Mouse (Mus musculus): ENCODE data around the gene Vamp5.

Gene Vamp5

GRCm38 (mm10) chr6:72380131-72380770, at the start of gene Vamp5:
Vamp5 (minus strand) TSS chr6:72380468.
- DNase-seq (ENCODE audit: low spot score in 2 of 2), result peak; percentile 83 to 89

DNA sequence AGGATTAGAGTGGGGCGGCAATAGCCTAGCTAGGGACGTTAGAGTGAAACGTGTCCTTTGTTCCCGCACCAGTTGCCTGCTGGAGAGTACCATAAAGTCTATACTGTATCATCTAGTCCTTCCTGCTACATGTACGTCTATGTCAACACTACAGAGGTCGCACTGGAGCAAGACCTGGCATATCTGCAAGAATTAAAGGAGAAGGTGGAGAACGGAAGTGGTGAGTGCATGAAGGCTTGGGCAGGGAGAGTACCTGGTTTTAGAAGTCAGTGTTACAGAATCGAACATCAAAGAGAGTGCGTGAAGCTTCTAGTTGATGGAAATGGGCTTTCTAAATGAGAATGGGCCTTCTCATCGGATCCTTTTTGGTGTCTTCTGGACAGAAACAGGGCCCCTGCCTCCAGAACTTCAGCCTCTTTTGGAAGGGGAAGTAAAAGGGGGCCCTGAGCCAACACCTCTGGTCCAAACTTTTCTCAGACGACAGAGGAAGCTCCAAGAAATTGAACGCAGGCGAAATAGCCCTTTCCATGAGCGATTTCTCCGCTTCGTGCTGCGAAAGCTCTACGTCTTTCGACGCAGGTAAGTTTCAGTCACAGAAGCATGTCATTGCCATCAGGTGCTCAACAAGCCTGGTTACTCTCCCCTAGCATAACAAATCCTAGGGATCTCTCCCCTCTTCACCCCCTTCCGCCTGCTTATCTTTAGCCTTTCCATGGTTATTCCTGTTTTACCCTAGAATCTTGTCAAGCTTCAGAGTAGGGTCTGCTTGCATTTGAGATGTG, 49.0 kb upstream of the Vamp5 start:
- DNase-seq (ENCODE audit: low spot score in 2 of 2), result no peak

DNA sequence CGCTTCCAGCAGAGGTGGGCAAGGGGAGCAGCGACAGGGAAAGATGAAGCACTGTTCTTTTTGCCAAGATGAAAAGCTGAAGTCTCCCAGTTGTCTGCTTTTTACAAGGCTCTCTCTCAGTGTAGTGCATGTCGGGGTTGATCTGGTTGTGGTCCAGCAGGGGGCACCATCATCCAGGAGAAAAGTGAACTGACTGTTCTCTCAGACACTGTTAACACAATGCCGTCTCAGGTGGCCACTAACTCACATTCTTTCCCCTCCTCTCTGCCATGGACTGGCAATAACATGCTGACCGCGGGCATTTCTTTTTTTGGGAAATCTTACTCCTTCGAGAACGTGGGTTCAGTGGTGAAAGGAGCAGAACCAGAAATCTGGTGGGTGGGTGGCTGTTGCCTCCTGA, 47.8 kb upstream of the Vamp5 start:
- peak; percentile 53 to 82 for DNase-seq (ENCODE audit: low spot score in 2 of 2)

DNA sequence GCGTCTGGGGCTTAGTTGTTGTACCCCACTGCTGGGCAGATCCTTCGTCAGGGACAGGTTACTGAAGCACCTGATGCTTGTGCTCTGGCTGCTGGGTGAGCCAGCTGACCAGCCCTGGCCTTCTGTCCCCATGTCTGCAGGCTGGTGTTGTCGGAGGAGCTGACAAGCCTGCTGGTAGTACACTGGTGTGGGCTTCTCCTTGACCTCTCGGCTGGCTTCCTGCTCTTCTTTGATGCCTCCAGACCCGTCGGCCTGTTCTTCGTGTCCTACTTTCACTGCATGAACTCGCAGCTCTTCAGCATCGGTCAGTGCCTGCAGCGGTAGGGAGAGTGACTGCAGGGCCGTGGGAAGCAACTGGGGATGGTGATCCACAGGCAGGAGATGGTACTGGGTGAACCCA, 45.4 kb upstream of the Vamp5 start:
- DNase-seq (ENCODE audit: low spot score in 2 of 2), result no peak

DNA sequence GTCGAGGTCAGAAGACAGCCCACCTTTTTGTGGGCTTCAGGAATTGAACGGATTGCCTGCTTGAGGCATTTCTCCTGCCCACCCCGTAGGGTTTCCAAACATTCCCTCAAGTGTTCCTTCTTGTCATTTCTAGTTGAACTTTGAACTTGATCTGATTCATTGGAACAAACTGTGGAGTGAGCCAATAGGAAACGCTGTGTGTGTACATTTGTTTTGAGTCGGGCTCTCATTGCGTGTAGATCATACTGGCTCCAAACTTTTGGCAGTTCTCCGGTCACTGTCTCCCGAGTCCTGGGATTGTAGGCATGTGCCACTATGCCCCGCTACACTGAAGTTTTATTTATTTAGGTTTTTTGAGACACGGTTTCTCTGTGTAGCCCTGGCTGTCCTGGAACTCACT, 40.6 kb upstream of the Vamp5 start:
- no peak for DNase-seq (ENCODE audit: low spot score in 2 of 2)

GRCm38 (mm10) chr6:72419806-72420205, 39.5 kb upstream of the Vamp5 start:
- no peak for DNase-seq (ENCODE audit: low spot score in 2 of 2)

- DNase-seq (ENCODE audit: low spot score in 2 of 2), result no peak
Observed at GRCm38 (mm10) chr6:72418279-72418678, 38.0 kb upstream of the Vamp5 start.

DNA sequence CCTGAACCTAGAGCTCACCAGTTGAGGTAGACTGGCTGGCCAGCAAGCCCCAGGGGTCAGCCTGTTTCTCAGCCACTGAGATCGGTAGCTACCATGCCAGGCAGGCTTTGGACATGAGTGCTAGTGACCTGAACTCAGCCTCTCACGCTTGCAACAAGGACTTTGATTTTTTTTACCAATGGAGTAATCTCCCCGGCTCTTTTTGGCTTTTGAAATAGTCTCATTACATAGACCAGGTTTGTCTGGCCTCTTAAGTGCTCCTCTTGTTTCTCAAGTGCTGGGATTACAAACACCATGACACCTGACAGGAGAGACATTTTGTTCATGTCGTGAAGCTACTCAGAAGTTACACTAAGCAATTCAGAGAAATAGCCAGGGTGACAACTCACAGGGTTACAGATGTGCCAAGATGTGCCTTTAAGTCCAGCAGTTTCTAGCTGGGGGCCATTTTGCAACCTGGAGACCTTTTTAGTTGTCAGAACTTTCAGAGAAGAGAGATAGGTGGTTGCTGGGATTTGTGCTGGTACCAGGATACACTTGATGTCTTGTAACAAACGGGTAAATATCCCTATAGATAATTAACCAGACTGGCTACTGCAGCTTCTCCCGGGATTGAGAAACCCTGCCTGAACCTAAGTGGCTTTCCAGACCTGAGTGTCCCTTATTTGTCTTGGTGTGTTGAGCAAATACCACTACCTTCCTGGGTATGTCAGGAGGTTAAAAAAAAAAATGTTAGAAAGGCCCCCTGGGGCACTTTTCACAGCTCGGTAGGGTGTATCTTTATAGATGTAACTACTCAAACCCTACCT, 35.9 kb upstream of the Vamp5 start:
- DNase-seq (ENCODE audit: low spot score in 2 of 2), result no peak

- DNase-seq (ENCODE audit: low spot score in 2 of 2), result no peak
Observed at GRCm38 (mm10) chr6:72415181-72415580, 34.9 kb upstream of the Vamp5 start.

DNA sequence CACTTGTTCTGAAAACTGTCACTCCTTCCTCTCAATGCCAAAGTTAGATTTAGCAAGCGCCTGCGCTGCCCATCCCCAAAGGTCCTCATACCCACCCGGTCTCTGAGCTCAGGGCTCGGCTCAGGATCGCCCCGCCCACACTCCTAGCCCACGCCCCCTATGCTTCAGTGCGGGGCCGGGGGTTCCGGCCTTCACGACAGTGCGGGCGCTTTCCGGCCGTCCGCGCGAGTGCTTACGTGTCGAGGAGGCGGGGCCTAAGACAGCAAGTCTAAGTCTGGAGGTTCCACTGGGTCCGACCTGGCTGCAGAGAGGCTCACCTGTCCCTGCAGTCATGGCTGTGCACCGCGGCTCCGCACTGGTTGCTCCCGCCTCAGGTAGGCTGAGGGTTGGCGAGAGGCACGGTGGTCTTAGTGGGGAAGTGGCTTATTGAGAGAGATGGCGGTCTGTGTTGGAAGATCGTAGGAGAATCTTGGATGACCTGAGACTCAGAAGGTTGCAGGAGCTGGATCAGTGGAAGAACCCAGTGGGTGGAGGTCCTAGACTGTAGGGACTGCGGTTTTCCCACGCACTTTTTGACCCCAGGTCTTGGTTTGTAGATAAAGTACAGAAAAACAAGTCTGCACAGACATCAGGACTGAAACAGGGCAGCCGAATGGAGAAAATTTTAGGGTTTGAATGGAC, 33.9 kb upstream of the Vamp5 start, which contains the start of gene Ggcx:
Gene Ggcx, plus strand, starts transcription at position 233 of the 681 bp plus-strand sequence.
- peak; percentile 91 to 94 for DNase-seq (ENCODE audit: low spot score in 2 of 2)

- no peak for DNase-seq (ENCODE audit: low spot score in 2 of 2)
Observed at GRCm38 (mm10) chr6:72410518-72410917, 30.2 kb upstream of the Vamp5 start.

DNA sequence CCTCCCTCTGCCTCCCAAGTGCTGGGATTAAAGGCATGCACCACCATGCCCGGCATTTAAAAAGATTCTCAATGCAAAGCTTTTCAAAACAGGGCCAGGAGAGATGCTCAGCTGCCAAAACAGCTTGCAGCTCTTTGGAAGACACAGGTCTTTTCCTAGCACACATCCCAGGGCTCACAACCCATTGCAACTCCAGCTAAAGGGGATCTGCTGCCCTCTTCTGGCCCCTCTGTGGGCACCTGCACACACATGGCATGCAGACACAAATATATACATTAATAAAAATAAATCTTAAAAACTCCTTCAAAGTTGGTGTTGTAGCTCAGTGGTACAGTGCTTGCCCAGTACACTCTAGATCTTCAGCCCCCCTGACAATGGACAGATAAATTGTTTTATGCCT, 29.7 kb upstream of the Vamp5 start:
- DNase-seq (ENCODE audit: low spot score in 2 of 2), result no peak

- peak; percentile 30 to 64 for DNase-seq (ENCODE audit: low spot score in 2 of 2)
Observed at GRCm38 (mm10) chr6:72409567-72409966, 29.3 kb upstream of the Vamp5 start.

DNA sequence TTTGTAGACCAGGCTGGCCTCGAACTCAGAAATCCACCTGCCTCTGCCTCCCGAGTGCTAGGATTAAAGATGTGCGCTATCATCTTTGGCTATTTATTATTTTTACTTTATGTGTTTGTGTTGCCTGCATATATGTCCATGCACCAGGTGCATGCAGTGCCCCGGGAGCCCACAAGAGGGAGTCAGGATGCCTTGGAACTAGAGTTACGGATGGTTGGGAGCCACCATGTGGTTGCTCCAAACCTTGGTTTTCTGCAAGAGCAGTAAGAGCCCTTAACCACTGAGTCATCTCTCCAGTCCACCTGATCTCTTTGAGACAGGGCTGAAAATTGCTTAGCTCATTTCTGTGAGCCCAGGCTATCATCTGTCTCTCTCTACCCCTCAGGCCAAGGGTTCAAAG, 26.9 kb upstream of the Vamp5 start:
- DNase-seq (ENCODE audit: low spot score in 2 of 2), result peak; percentile 73 to 86

GRCm38 (mm10) chr6:72405356-72405755, 25.1 kb upstream of the Vamp5 start:
- no peak for DNase-seq (ENCODE audit: low spot score in 2 of 2)

- DNase-seq (ENCODE audit: low spot score in 2 of 2), result peak; percentile 44 to 76
Observed at GRCm38 (mm10) chr6:72401875-72402274, 21.6 kb upstream of the Vamp5 start.

- no peak for DNase-seq (ENCODE audit: low spot score in 2 of 2)
Observed at GRCm38 (mm10) chr6:72399967-72400366, 19.7 kb upstream of the Vamp5 start.

DNA sequence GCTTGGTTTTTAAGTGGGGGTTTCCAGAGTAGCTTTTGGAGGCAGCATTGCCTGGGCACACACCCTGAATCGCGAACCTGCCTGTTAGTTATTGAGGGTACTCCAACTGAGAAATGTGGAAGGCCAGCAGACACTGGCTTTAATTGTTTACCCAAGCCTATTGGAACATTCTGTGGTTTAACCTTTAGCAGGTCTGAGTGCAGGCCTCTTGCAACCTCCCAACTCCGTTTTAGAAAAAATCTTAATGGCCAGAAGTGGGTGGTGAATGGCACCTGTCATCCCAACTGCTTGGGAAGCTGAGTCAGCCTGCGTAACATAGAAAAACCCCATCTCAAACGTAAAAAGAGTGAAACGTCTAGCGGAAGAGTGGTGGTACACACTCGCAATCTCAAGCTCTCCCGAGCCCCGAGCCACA, 16.6 kb upstream of the Vamp5 start:
- no peak for DNase-seq (ENCODE audit: low spot score in 2 of 2)

GRCm38 (mm10) chr6:72392341-72392740, 12.1 kb upstream of the Vamp5 start:
- no peak for DNase-seq (ENCODE audit: low spot score in 2 of 2)

DNA sequence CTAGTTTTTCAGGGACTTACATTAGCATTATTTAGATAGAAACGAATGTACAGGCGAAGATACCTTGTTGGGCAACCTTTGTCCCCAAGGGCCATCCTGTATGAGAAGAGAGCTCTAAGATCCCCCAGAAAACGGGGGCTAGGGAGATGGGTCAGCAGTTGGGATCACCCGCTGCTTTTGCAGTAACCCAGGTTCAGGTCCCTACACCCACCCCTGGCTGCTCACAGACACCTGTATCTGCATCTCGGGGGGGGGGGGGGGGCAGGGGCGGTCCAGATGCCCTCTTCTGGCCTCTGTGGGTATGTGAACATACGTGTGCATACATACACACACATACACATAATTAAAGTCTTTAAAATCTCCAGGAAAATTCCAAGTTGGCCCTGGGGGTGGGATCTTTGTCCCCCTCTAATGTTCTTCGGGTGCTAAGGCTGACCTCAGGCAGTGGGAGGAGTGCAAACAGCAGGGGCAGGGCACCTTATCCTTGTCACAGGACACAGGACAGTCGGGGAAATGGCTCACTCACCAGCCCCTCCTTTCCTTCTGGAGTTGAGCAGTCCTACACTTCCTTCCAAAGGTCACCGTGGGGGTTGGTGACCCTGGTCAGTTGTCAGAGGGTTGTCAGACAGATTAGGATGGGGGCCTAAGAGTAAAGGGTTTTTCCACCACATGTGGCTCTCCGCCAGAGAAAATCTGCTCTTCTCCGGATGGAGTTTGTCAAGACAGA, 10.7 kb upstream of the Vamp5 start:
- DNase-seq (ENCODE audit: low spot score in 2 of 2), result no peak

All from thymus, postnatal 10 days (tissue).